14 mouse cellular contexts compared by ENCODE assay signal in the genomic region with DNA sequence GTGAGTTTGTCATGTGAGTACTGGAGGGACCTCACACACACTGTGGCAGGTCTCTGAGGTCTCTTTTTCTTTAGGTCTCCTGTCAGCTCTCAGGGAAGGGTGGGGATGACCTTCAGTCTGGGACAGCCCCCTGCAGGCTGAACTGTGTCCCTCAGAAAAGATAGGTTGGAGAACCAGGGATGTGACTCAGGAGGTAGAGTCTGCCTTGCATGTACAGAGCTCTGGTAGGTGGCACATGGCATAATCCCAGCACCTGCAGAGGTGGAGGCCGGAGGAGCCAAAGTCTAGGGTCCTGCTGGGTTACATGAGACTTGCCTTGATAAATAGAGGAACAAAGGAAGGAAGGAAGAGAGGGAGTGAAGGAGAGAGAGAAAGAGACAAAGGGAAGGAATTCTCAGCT.
DNase-seq lines count a peak whose midpoint lies in the region; ATAC-seq and TF ChIP-seq lines count a peak whose summit lies in the region.
"Had no signal": no experiment of that assay in that cellular context is flagged by ENCODE, and none has a peak within 500 bp of the region (broad histone marks: within the 10 kb centered on the region; RNA-seq: fewer than 3 reads in every experiment).

No protein-coding gene starts in this region.

- no peak overlapping the region for H3K4me2 ChIP-seq in CH12.LX (ENCODE audit: insufficient read depth, low read depth, poor library complexity, severe bottlenecking)
- no peak overlapping the region for H3K4me2 ChIP-seq in liver, embryonic 14.5 days (ENCODE audit: low read depth)
- no peak overlapping the region for H3K4me2 ChIP-seq in forebrain, embryonic 11.5 days (ENCODE audit: low read depth, low read length, severe bottlenecking)
- H3K4me2 ChIP-seq in forebrain, embryonic 15.5 days (replicated peaks), result no peak overlapping the region
- H3K4me2 ChIP-seq: limb, embryonic 13.5 days; neural tube, embryonic 13.5 days had no signal

- dilution Hi-C loops in CH12.LX (cut with MboI; ENCODE audit: extremely low pct_ligation_motif_present, extremely low pct_unique_long_range_greater_than_20kb, low sequenced_read_pairs), result no loop called here

- H3K79me2 ChIP-seq in CH12.LX (replicated peaks; ENCODE audit: control insufficient read depth, extremely low read depth, insufficient read depth, poor library complexity, severe bottlenecking), result no peaks in the 10 kb centered on the region

- no peak overlapping the region for H3K9ac ChIP-seq in CH12.LX (ENCODE audit: insufficient read depth, low read depth)
- peak overlapping the region; percentile 60 for H3K9ac ChIP-seq in liver, embryonic 14.5 days (replicated peaks)
- no peak overlapping the region for H3K9ac ChIP-seq in forebrain, embryonic 11.5 days (ENCODE audit: low read length)
- H3K9ac ChIP-seq in forebrain, embryonic 15.5 days (replicated peaks), result no peak overlapping the region
- H3K9ac ChIP-seq: limb, embryonic 13.5 days; neural tube, embryonic 13.5 days had no signal

- peak; percentile 22 for TF ChIP-seq RAD21 in CH12.LX (IDR thresholded peaks at IDR 0.05; ENCODE audit: low read depth, low read length)

- peak in 1 of 2 experiments; percentile 18; a peak in 1 of 4 replicates for TF ChIP-seq CTCF in CH12.LX (conservative IDR thresholded peaks at IDR 0.05 in 1 of 2, IDR thresholded peaks at IDR 0.05 in 1 of 2; ENCODE audit: low read depth in 2 of 2, low read length in 2 of 2)
- TF ChIP-seq CTCF in liver, embryonic 14.5 days (IDR thresholded peaks at IDR 0.05; ENCODE audit: low read depth), result peak; percentile 89

- H3K27me3 ChIP-seq in CH12.LX (replicated peaks), result peaks cover 1% of the 10 kb centered on the region
- no peaks in the 10 kb centered on the region for H3K27me3 ChIP-seq in liver, embryonic 14.5 days (ENCODE audit: control insufficient read depth, insufficient read depth, low read length)
- no peaks in the 10 kb centered on the region; the same call in 1 of the 2 replicates for H3K27me3 ChIP-seq in forebrain, embryonic 11.5 days (ENCODE audit: control insufficient read depth, insufficient read depth, low read length)
- H3K27me3 ChIP-seq in forebrain, embryonic 15.5 days, result no peaks in the 10 kb centered on the region

- H3K4me3 ChIP-seq in CH12.LX (replicated peaks in 1 of 3; ENCODE audit: low read depth in 2 of 3, low read length in 2 of 3, poor library complexity in 1 of 3), result no peak overlapping the region
- H3K4me3 ChIP-seq in liver, embryonic 14.5 days (ENCODE audit: insufficient read depth in 1 of 2, low read depth in 2 of 2, low read length in 2 of 2), result no peak overlapping the region
- H3K4me3 ChIP-seq in forebrain, embryonic 11.5 days (ENCODE audit: low read depth, low read length), result no peak overlapping the region
- H3K4me3 ChIP-seq in forebrain, embryonic 15.5 days, result no peak overlapping the region
- H3K4me3 ChIP-seq: limb, embryonic 13.5 days; neural tube, embryonic 13.5 days had no signal

- no peaks in the 10 kb centered on the region for H3K9me3 ChIP-seq in CH12.LX (replicated peaks; ENCODE audit: low read length)
- H3K9me3 ChIP-seq in liver, embryonic 14.5 days (ENCODE audit: control insufficient read depth, low read length), result no peaks in the 10 kb centered on the region
- no peaks in the 10 kb centered on the region for H3K9me3 ChIP-seq in forebrain, embryonic 11.5 days (ENCODE audit: control insufficient read depth, low read length)
- H3K9me3 ChIP-seq in forebrain, embryonic 15.5 days, result no peaks in the 10 kb centered on the region
- H3K9me3 ChIP-seq: limb, embryonic 13.5 days; neural tube, embryonic 13.5 days had no signal

- peak; percentile 53 for ATAC-seq in erythroblast, adult 5-6 weeks (replicated peaks; ENCODE audit: low FRiP score, poor library complexity, severe bottlenecking)
- peak; percentile 53 for ATAC-seq in liver, embryonic 14.5 days (ENCODE audit: insufficient read depth)
- no peak for ATAC-seq in forebrain, embryonic 11.5 days (replicated peaks; ENCODE audit: low FRiP score)
- ATAC-seq in forebrain, embryonic 15.5 days (replicated peaks), result no peak

- WGBS in liver, embryonic 14.5 days (ENCODE audit: insufficient replicate concordance), result 74% methylated on average over 1 of the region's 1 CpGs
- WGBS in forebrain, embryonic 11.5 days, result 88% methylated on average over 1 of the region's 1 CpGs
- WGBS in forebrain, embryonic 15.5 days, result 71% methylated on average over 1 of the region's 1 CpGs

- TF ChIP-seq EP300 in CH12.LX (IDR thresholded peaks at IDR 0.05; ENCODE audit: low read length), result no peak
- TF ChIP-seq EP300 in liver, embryonic 14.5 days (IDR thresholded peaks at IDR 0.05; ENCODE audit: low read depth), result no peak

- peak; percentile 48 to 56 for DNase-seq in cerebellum, postnatal 25 days
- DNase-seq in cerebellum, adult 8-10 months, result no peak
- no peak for DNase-seq in CH12.LX (ENCODE audit: extremely low read depth)
- DNase-seq in liver, embryonic 14.5 days (ENCODE audit: low read depth in 3 of 3, low spot score in 3 of 3), result peak; percentile 60 to 64 (median 61)
- DNase-seq in forebrain, embryonic 11.5 days (ENCODE audit: low spot score), result no peak
- DNase-seq in right cerebral cortex, adult 18-20 months, result no peak
- DNase-seq: adrenal gland, adult 8-10 months; kidney, postnatal 14 days had no signal

- no peak for TF ChIP-seq POLR2A in CH12.LX (IDR thresholded peaks at IDR 0.05; ENCODE audit: low read depth, low read length)

- no peak overlapping the region for H3K27ac ChIP-seq in CH12.LX (ENCODE audit: insufficient read depth, low read depth)
- H3K27ac ChIP-seq in liver, embryonic 14.5 days, result peak overlapping the region; percentile 90
- no peak overlapping the region for H3K27ac ChIP-seq in forebrain, embryonic 11.5 days (ENCODE audit: low read depth, low read length)
- no peak overlapping the region for H3K27ac ChIP-seq in forebrain, embryonic 15.5 days (replicated peaks)
- H3K27ac ChIP-seq: limb, embryonic 13.5 days; macrophage; neural tube, embryonic 13.5 days; stomach, postnatal 0 days had no signal

- in situ Hi-C loops in CH12.LX (cut with MboI; ENCODE audit: low pct_ligation_motif_present, low pct_unique_long_range_greater_than_20kb, low sequenced_read_pairs), result no loop called here

- H3K36me3 ChIP-seq in CH12.LX (replicated peaks in 1 of 2; ENCODE audit: control insufficient read depth in 1 of 2, insufficient read depth in 1 of 2, low read length in 1 of 2), result no peaks in the 10 kb centered on the region
- no peaks in the 10 kb centered on the region for H3K36me3 ChIP-seq in liver, embryonic 14.5 days (replicated peaks; ENCODE audit: control insufficient read depth, insufficient read depth, low read depth)
- no peaks in the 10 kb centered on the region for H3K36me3 ChIP-seq in forebrain, embryonic 11.5 days (ENCODE audit: control insufficient read depth, insufficient read depth, low read length)
- H3K36me3 ChIP-seq in forebrain, embryonic 15.5 days, result no peaks in the 10 kb centered on the region
- H3K36me3 ChIP-seq: limb, embryonic 13.5 days; neural tube, embryonic 13.5 days had no signal

- H3K4me1 ChIP-seq in CH12.LX (ENCODE audit: control insufficient read depth in 1 of 2, insufficient read depth in 2 of 2), result peaks cover 0 to 2% of the 10 kb centered on the region in 2 experiments; a peak in 1 of 4 replicates
- peaks cover 38 to 49% of the 10 kb centered on the region in 2 experiments for H3K4me1 ChIP-seq in liver, embryonic 14.5 days (replicated peaks; ENCODE audit: control insufficient read depth in 2 of 2, insufficient read depth in 2 of 2, low read length in 1 of 2)
- 0 out of 2 replicates have a peak, but pooled peaks cover 2% of the 10 kb centered on the region for H3K4me1 ChIP-seq in forebrain, embryonic 11.5 days (replicated peaks; ENCODE audit: control insufficient read depth, insufficient read depth, low read length)
- H3K4me1 ChIP-seq in forebrain, embryonic 15.5 days, result 0 out of 2 replicates have a peak, but pooled peaks cover 9% of the 10 kb centered on the region

TF ChIP-seq in CH12.LX, 34 proteins besides CTCF, POLR2A, EP300 and RAD21:
- TF ChIP-seq IRF4 (IDR thresholded peaks at IDR 0.05; ENCODE audit: low read depth, low read length) (no peak), MEF2A (IDR thresholded peaks at IDR 0.05; ENCODE audit: borderline replicate concordance, low read depth, low read length) (no peak), SMC3 (IDR thresholded peaks at IDR 0.05; ENCODE audit: low read depth, low read length) (0 out of 2 replicates have a peak, but pooled peaks have one; percentile 6), POLR2AphosphoS2 (IDR thresholded peaks at IDR 0.05; ENCODE audit: low read depth, low read length) (no peak)

Comparison
In these comparisons a context has a peak if more than half of its experiments do, and no peak if none do; other contexts are left out.
1. DNase-seq: peak in cerebellum, postnatal 25 days (2 of 2) and liver, embryonic 14.5 days (3 of 3); none in cerebellum, adult 8-10 months (single experiment), CH12.LX (single experiment), forebrain, embryonic 11.5 days (single experiment) and right cerebral cortex, adult 18-20 months (single experiment).
2. ATAC-seq: peak in erythroblast, adult 5-6 weeks (single experiment) and liver, embryonic 14.5 days (single experiment); none in forebrain, embryonic 11.5 days (single experiment) and forebrain, embryonic 15.5 days (single experiment).